Mouse (Mus musculus): ENCODE measurements around the gene Padi4.
A peak's percentile ranks its signal among the peaks of the same experiment; 100 is the strongest.

The Padi4 gene

GRCm38 (mm10) chr4:140774025-140774800 lies at the start of gene Padi4:
TSS of gene Padi4 (minus strand) at chr4:140774236.
- DNase-seq (ENCODE audit: low read depth) = no peak

- DNase-seq (ENCODE audit: low read depth) = peak; percentile 59
Measured at GRCm38 (mm10) chr4:140821988-140822387, 48.0 kb upstream of the Padi4 start.

- no peak for DNase-seq (ENCODE audit: low read depth)
Measured at GRCm38 (mm10) chr4:140817413-140817812, 43.4 kb upstream of the Padi4 start.

- no peak for DNase-seq (ENCODE audit: low read depth)
Measured at GRCm38 (mm10) chr4:140815996-140816917, 42.2 kb upstream of the Padi4 start.

- DNase-seq (ENCODE audit: low read depth) = no peak
Measured at GRCm38 (mm10) chr4:140815496-140815895, 41.5 kb upstream of the Padi4 start.

- no peak for DNase-seq (ENCODE audit: low read depth)
Measured at GRCm38 (mm10) chr4:140814241-140815225, 40.5 kb upstream of the Padi4 start.

GRCm38 (mm10) chr4:140813358-140814185 lies 39.5 kb upstream of the Padi4 start:
- DNase-seq (ENCODE audit: low read depth) = no peak

GRCm38 (mm10) chr4:140812609-140813008 lies 38.6 kb upstream of the Padi4 start:
- DNase-seq (ENCODE audit: low read depth) = no peak

GRCm38 (mm10) chr4:140812191-140812590 lies 38.2 kb upstream of the Padi4 start:
- DNase-seq (ENCODE audit: low read depth) = no peak

- DNase-seq (ENCODE audit: low read depth) = no peak
Measured at GRCm38 (mm10) chr4:140810458-140811260, 36.6 kb upstream of the Padi4 start, which contains the start of gene Padi3. TSS of gene Padi3 (minus strand) at chr4:140810648.

GRCm38 (mm10) chr4:140809118-140809517 lies 35.1 kb upstream of the Padi4 start:
- no peak for DNase-seq (ENCODE audit: low read depth)

- DNase-seq (ENCODE audit: low read depth) = no peak
Measured at GRCm38 (mm10) chr4:140804601-140805000, 30.6 kb upstream of the Padi4 start.

- no peak for DNase-seq (ENCODE audit: low read depth)
Measured at GRCm38 (mm10) chr4:140801364-140801763, 27.3 kb upstream of the Padi4 start.

GRCm38 (mm10) chr4:140796786-140797185 lies 22.8 kb upstream of the Padi4 start:
- DNase-seq (ENCODE audit: low read depth) = no peak

GRCm38 (mm10) chr4:140794678-140795077 lies 20.6 kb upstream of the Padi4 start:
- DNase-seq (ENCODE audit: low read depth) = no peak

- no peak for DNase-seq (ENCODE audit: low read depth)
Measured at GRCm38 (mm10) chr4:140793795-140794194, 19.8 kb upstream of the Padi4 start.

GRCm38 (mm10) chr4:140792584-140792983 lies 18.5 kb upstream of the Padi4 start:
- no peak for DNase-seq (ENCODE audit: low read depth)

- DNase-seq (ENCODE audit: low read depth) = no peak
Measured at GRCm38 (mm10) chr4:140791071-140791470, 17.0 kb upstream of the Padi4 start.

GRCm38 (mm10) chr4:140789983-140790382 lies 15.9 kb upstream of the Padi4 start:
- DNase-seq (ENCODE audit: low read depth) = no peak

- peak; percentile 50 for DNase-seq (ENCODE audit: low read depth)
Measured at GRCm38 (mm10) chr4:140788983-140789382, 14.9 kb upstream of the Padi4 start.
